Mouse (Mus musculus) CH12F3 (cell line): ENCODE data around the gene Pate2.

Experiments used
- in situ Hi-C: fragments of 300-500 bp; cut with MboI; formaldehyde crosslinking; loops from 2 replicates; pipeline ENCODE4 v1.14.3; 2020; ENCODE audit warnings: low sequenced_read_pairs

Pate2 gene

GRCm38 (mm10) chr9:35569571-35570534, at the start of gene Pate2, which contains the start of gene Hyls1:
Gene Pate2 (plus strand): TSS chr9:35570284.
Gene Hyls1 (minus strand): TSS chr9:35570398.
- in situ Hi-C loops, result no loop called here

GRCm38 (mm10) chr9:35520631-35521348, 49.3 kb upstream of the Pate2 start:
- in situ Hi-C loops, result no loop called here

GRCm38 (mm10) chr9:35522241-35522640, 47.8 kb upstream of the Pate2 start:
- in situ Hi-C loops, result no loop called here

GRCm38 (mm10) chr9:35522821-35523515, 47.1 kb upstream of the Pate2 start:
- in situ Hi-C loops, result no loop called here

- in situ Hi-C loops, result no loop called here
Measured at GRCm38 (mm10) chr9:35523541-35523940, 46.5 kb upstream of the Pate2 start.

- in situ Hi-C loops, result no loop called here
Measured at GRCm38 (mm10) chr9:35523941-35524411, 46.1 kb upstream of the Pate2 start.

- in situ Hi-C loops, result no loop called here
Measured at GRCm38 (mm10) chr9:35529141-35529540, 40.9 kb upstream of the Pate2 start.

GRCm38 (mm10) chr9:35529796-35530195, 40.3 kb upstream of the Pate2 start:
- in situ Hi-C loops, result no loop called here

- in situ Hi-C loops, result no loop called here
Measured at GRCm38 (mm10) chr9:35533266-35533665, 36.8 kb upstream of the Pate2 start.

- in situ Hi-C loops, result loop anchor here (5.0 kb wide), 1 partner anchor 253 kb away; no protein-coding TSS in a partner anchor
Measured at GRCm38 (mm10) chr9:35535110-35535509, 35.0 kb upstream of the Pate2 start.

GRCm38 (mm10) chr9:35535876-35536275, 34.2 kb upstream of the Pate2 start:
- in situ Hi-C loops, result loop anchor here (5.0 kb wide), 1 partner anchor 254 kb away; no protein-coding TSS in a partner anchor

GRCm38 (mm10) chr9:35539001-35539750, 30.9 kb upstream of the Pate2 start:
- in situ Hi-C loops, result loop anchor here (5.0 kb wide), 1 partner anchor 257 kb away; no protein-coding TSS in a partner anchor

- in situ Hi-C loops, result no loop called here
Measured at GRCm38 (mm10) chr9:35541024-35541423, 29.1 kb upstream of the Pate2 start.

GRCm38 (mm10) chr9:35541488-35541887, 28.6 kb upstream of the Pate2 start:
- in situ Hi-C loops, result no loop called here

GRCm38 (mm10) chr9:35541941-35542340, 28.1 kb upstream of the Pate2 start:
- in situ Hi-C loops, result no loop called here

GRCm38 (mm10) chr9:35543099-35543860, 26.8 kb upstream of the Pate2 start:
- in situ Hi-C loops, result no loop called here

GRCm38 (mm10) chr9:35544666-35545065, 25.4 kb upstream of the Pate2 start:
- in situ Hi-C loops, result no loop called here

GRCm38 (mm10) chr9:35545704-35546103, 24.4 kb upstream of the Pate2 start:
- in situ Hi-C loops, result no loop called here

GRCm38 (mm10) chr9:35546745-35547144, 23.3 kb upstream of the Pate2 start:
- in situ Hi-C loops, result no loop called here
